In the genomic region with DNA sequence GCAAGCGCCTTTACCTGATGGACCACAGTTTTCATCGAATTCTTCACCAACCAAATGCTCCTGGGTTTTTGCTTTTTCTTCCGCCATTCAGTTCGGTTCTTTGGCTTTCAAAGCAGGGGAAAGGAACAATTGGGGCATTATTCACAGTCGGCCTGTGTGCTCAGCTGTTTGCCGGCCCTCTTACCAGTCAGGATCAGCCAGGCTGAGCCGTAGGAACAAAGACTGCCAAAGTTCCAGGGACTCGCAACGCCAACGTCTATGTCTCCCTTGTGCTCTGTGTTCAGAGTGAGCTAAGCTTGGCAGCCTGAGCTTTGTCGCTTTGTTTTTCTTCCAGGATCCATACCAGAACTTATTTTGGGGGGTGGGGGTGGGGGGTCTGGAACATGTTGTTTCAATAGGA, we compare ENCODE assay signal across 12 mouse cellular contexts. TPM values are rescaled to one million over a fixed set of nuclear protein-coding genes. Genes with fewer than 3 reads are reported as not detected.
DNase-seq lines count a peak whose midpoint lies in the region; ATAC-seq lines count a peak whose summit lies in the region.
"Had no signal": no experiment of that assay in that cellular context is flagged by ENCODE, and none has a peak within 500 bp of the region (broad histone marks: within the 10 kb centered on the region; RNA-seq: fewer than 3 reads in every experiment).

No protein-coding gene starts in this region.

- no peak overlapping the region for H3K4me2 ChIP-seq in forebrain, embryonic 12.5 days
- H3K4me2 ChIP-seq: hindbrain, embryonic 15.5 days; neural tube, embryonic 12.5 days had no signal

- no peaks in the 10 kb centered on the region for H3K9me3 ChIP-seq in forebrain, embryonic 12.5 days
- H3K9me3 ChIP-seq: hindbrain, embryonic 15.5 days; neural tube, embryonic 12.5 days had no signal

- 0 out of 2 replicates have a peak overlapping the region, but pooled peaks have one; percentile 36 for H3K27ac ChIP-seq in forebrain, embryonic 12.5 days
- H3K27ac ChIP-seq: hindbrain, embryonic 15.5 days; neural tube, embryonic 12.5 days had no signal

- peaks cover 27% of the 10 kb centered on the region for H3K27me3 ChIP-seq in forebrain, embryonic 12.5 days
- H3K27me3 ChIP-seq: hindbrain, embryonic 15.5 days; neural tube, embryonic 12.5 days had no signal

- no peak for ATAC-seq in forebrain, embryonic 12.5 days (ENCODE audit: low FRiP score)

- H3K4me3 ChIP-seq in forebrain, embryonic 12.5 days (replicated peaks) = no peak overlapping the region
- H3K4me3 ChIP-seq: hindbrain, embryonic 15.5 days; neural tube, embryonic 12.5 days had no signal

- H3K4me1 ChIP-seq in forebrain, embryonic 12.5 days = peaks cover 17% of the 10 kb centered on the region

- intact Hi-C loops in left cerebral cortex, postnatal 4 days (cut with DNase I) = no loop called here
- intact Hi-C loops in left cerebral cortex, postnatal 14 days (cut with DNase I) = no loop called here

- peak; percentile 27 for DNase-seq in left cerebral cortex, adult 11 months (ENCODE audit: low spot score)
- no peak for DNase-seq in left cerebral cortex, postnatal 4 days
- peak; percentile 45 for DNase-seq in embryo, embryonic 10.5 days (ENCODE audit: low spot score)
- peak; percentile 14 to 23 for DNase-seq in left cerebral cortex, postnatal 14 days (ENCODE audit: low spot score in 2 of 2)
- no peak for DNase-seq in testis, postnatal 10 days (ENCODE audit: low spot score)
- no peak for DNase-seq in spleen, adult 12 weeks (ENCODE audit: low spot score)
- DNase-seq in spleen, postnatal 36 days (ENCODE audit: low spot score in 2 of 2) = no peak
- DNase-seq: heart, adult 18-20 months; lung, postnatal 14 days had no signal

- no peak overlapping the region for H3K9ac ChIP-seq in forebrain, embryonic 12.5 days
- H3K9ac ChIP-seq: hindbrain, embryonic 15.5 days; neural tube, embryonic 12.5 days had no signal

- H3K36me3 ChIP-seq in forebrain, embryonic 12.5 days (replicated peaks) = no peaks in the 10 kb centered on the region
- H3K36me3 ChIP-seq: hindbrain, embryonic 15.5 days; neural tube, embryonic 12.5 days had no signal

- WGBS in forebrain, embryonic 12.5 days = 22% methylated on average over 11 of the region's 11 CpGs

RNA-seq across cellular contexts. Expression of a gene that starts 28.9 kb away (rescaled TPM):
- total RNA-seq in left cerebral cortex, postnatal 4 days (2021) = 100 to 1,000 TPM; 142 to 149 TPM
- polyA plus RNA-seq in forebrain, embryonic 12.5 days (2016; fragmentation: Nextera tagmentation; extraction: Ambion mirVana) = 51.5 and 64.7 TPM in 2 replicates
- total RNA-seq in left cerebral cortex, postnatal 14 days (2021) = 10 to 100 TPM; 91.3 to 97.1 TPM

Comparison
In these comparisons a context has a peak if more than half of its experiments do, and no peak if none do; other contexts are left out.
1. DNase-seq: peak in left cerebral cortex, adult 11 months (single experiment), embryo, embryonic 10.5 days (single experiment) and left cerebral cortex, postnatal 14 days (2 of 2); none in left cerebral cortex, postnatal 4 days (single experiment), testis, postnatal 10 days (single experiment), spleen, adult 12 weeks (single experiment) and spleen, postnatal 36 days (0 of 2).